Mouse (Mus musculus) forebrain, embryonic 14.5 days (tissue): ENCODE results near the gene Sult2a3. TPM values are rescaled to one million over a fixed set of nuclear protein-coding genes. Genes with fewer than 3 reads are reported as not detected.
"Not testable (repeated sequence)": the region's sequence is repeated elsewhere in the genome, so short reads cannot be mapped to it uniquely, and the experiment has no call there.

ENCODE experiments used
- ATAC-seq: fragments of 200-750 bp; cut with Nextera tagmentation; 2 replicates; pipeline ENCODE4 v1.8.0; 2017; ENCODE audit warnings: mild to moderate bottlenecking, moderate library complexity
- DNase-seq: peaks from one replicate; pipeline ENCODE4 v3.0.0-alpha.2; 2015; ENCODE audit warnings: low spot score
- H3K27ac ChIP-seq: fragments of 300-500 bp; sonication (generic); 2 replicates; pipeline ENCODE4 v1.5.1; 2014; ENCODE audit warnings: low read depth, mild to moderate bottlenecking, control low read depth, low read length, moderate library complexity
- H3K27me3 ChIP-seq: fragments of 300-500 bp; sonication (generic); replicated peaks from 2 replicates; pipeline ENCODE4 v1.6.1; 2014; ENCODE audit warnings: low read length, control low read depth, mixed read lengths; ENCODE audit not compliant: control insufficient read depth, insufficient read depth
- H3K36me3 ChIP-seq: fragments of 300-500 bp; sonication (generic); 2 replicates; pipeline ENCODE4 v1.6.1; 2014; ENCODE audit warnings: low read length, control low read depth; ENCODE audit not compliant: control insufficient read depth, insufficient read depth
- H3K4me1 ChIP-seq: fragments of 300-500 bp; sonication (generic); 2 replicates; pipeline ENCODE4 v1.6.1; 2014; ENCODE audit warnings: antibody characterized with exemption, low read length, control low read depth; ENCODE audit not compliant: control insufficient read depth, insufficient read depth
- H3K4me2 ChIP-seq: fragments of 300-500 bp; sonication (generic); 2 replicates; pipeline ENCODE4 v1.6.1; 2014; ENCODE audit warnings: mild to moderate bottlenecking, control low read depth, low read length
- H3K4me3 ChIP-seq: fragments of 300-500 bp; sonication (generic); 2 replicates; pipeline ENCODE4 v1.5.1; 2014; ENCODE audit warnings: low read depth, low read length, control low read depth
- H3K9ac ChIP-seq: fragments of 300-500 bp; sonication (generic); 2 replicates; pipeline ENCODE4 v1.6.1; 2014; ENCODE audit warnings: mild to moderate bottlenecking, low read length, control low read depth, moderate library complexity
- H3K9me3 ChIP-seq: fragments of 300-500 bp; sonication (generic); replicated peaks from 2 replicates; pipeline ENCODE4 v1.6.1; 2016; ENCODE audit warnings: low read length, control low read depth, mixed read lengths; ENCODE audit not compliant: control insufficient read depth
- WGBS: fragments of 180-500 bp; shearing (Covaris S2); extraction: QIAGEN DNeasy Blood & Tissue Kit; methylation state at CpG from one replicate; pipeline ENCODE4 v1.1.7; 2014; 5-methylcytosine and 5-hydroxymethylcytosine counted together
- polyA plus RNA-seq: library from polyadenylated mRNA; unstranded; fragments of >200 nt; fragmentation: Nextera tagmentation; extraction: Ambion mirVana; gene quantifications from 2 replicates; pipeline ENCODE4 v1.2.1, GENCODE M21; 2014

Sult2a3 gene
- polyA plus RNA-seq, result not detected in 2 replicates

- no peak within 1 kb of the TSS for H3K9ac ChIP-seq
- WGBS, result 93% methylated on average over 2 of the region's 2 CpGs
- no peaks in the 10 kb centered on the region for H3K27me3 ChIP-seq
- H3K27ac ChIP-seq, result no peak within 1 kb of the TSS
- H3K4me1 ChIP-seq, result no peaks in the 10 kb centered on the region
- 0 out of 2 replicates have a peak, but pooled peaks cover 3% of the 10 kb centered on the region for H3K9me3 ChIP-seq
- H3K4me3 ChIP-seq, result no peak within 1 kb of the TSS
- DNase-seq (no peak), ATAC-seq (no peak)
- H3K4me2 ChIP-seq, result no peak within 1 kb of the TSS
- no peaks in the 10 kb centered on the region for H3K36me3 ChIP-seq
Measured at GRCm38 (mm10) chr7:14122944-14123343, at the start of gene Sult2a3. Gene Sult2a3 (minus strand): TSS chr7:14123044.

GRCm38 (mm10) chr7:14120436-14120835, 2.4 kb downstream of the Sult2a3 start:
- H3K27ac ChIP-seq, result no peak overlapping the region
- 77% methylated on average over 2 of the region's 2 CpGs for WGBS
- H3K9me3 ChIP-seq, result 0 out of 2 replicates have a peak, but pooled peaks cover 3% of the 10 kb centered on the region
- no peaks in the 10 kb centered on the region for H3K36me3 ChIP-seq
- H3K4me2 ChIP-seq, result no peak overlapping the region
- DNase-seq, result no peak
- H3K4me3 ChIP-seq, result no peak overlapping the region
- ATAC-seq, result no peak
- no peaks in the 10 kb centered on the region for H3K4me1 ChIP-seq
- no peak overlapping the region for H3K9ac ChIP-seq
- no peaks in the 10 kb centered on the region for H3K27me3 ChIP-seq

GRCm38 (mm10) chr7:14119865-14120264, 3.0 kb downstream of the Sult2a3 start:
- not testable (repeated sequence) for H3K27ac ChIP-seq, DNase-seq, H3K27me3 ChIP-seq, ATAC-seq, H3K36me3 ChIP-seq, H3K4me2 ChIP-seq, H3K4me3 ChIP-seq, H3K9ac ChIP-seq, H3K4me1 ChIP-seq, H3K9me3 ChIP-seq
- 59% methylated on average over 3 of the region's 3 CpGs for WGBS

- H3K4me3 ChIP-seq, result no peak overlapping the region
- DNase-seq, result no peak
- H3K9me3 ChIP-seq, result 0 out of 2 replicates have a peak, but pooled peaks cover 3% of the 10 kb centered on the region
- 32% methylated on average over 1 of the region's 1 CpGs for WGBS
- no peaks in the 10 kb centered on the region for H3K27me3 ChIP-seq
- H3K4me1 ChIP-seq, result no peaks in the 10 kb centered on the region
- no peaks in the 10 kb centered on the region for H3K36me3 ChIP-seq
- ATAC-seq, result no peak
- no peak overlapping the region for H3K9ac ChIP-seq
- H3K27ac ChIP-seq, result no peak overlapping the region
- H3K4me2 ChIP-seq, result no peak overlapping the region
Measured at GRCm38 (mm10) chr7:14116761-14117160, 6.1 kb downstream of the Sult2a3 start.

- ATAC-seq, H3K9me3 ChIP-seq, H3K4me2 ChIP-seq, DNase-seq, H3K27me3 ChIP-seq, H3K4me1 ChIP-seq, H3K9ac ChIP-seq, H3K4me3 ChIP-seq, H3K27ac ChIP-seq, H3K36me3 ChIP-seq: not testable (repeated sequence)
- 50% methylated on average over 3 of the region's 3 CpGs for WGBS
Measured at GRCm38 (mm10) chr7:14114471-14114870, 8.4 kb downstream of the Sult2a3 start.

GRCm38 (mm10) chr7:14047821-14048220, 75.0 kb downstream of the Sult2a3 start:
- H3K4me3 ChIP-seq, result not testable (repeated sequence)

GRCm38 (mm10) chr7:14030831-14031230, 92.0 kb downstream of the Sult2a3 start:
- not testable (repeated sequence) for DNase-seq, H3K9ac ChIP-seq, H3K9me3 ChIP-seq, H3K36me3 ChIP-seq, H3K4me3 ChIP-seq, H3K27ac ChIP-seq, H3K4me2 ChIP-seq, H3K27me3 ChIP-seq, ATAC-seq, H3K4me1 ChIP-seq

More at GRCm38 (mm10) chr7:14047821-14048220, 75.0 kb downstream of the Sult2a3 start:
- ATAC-seq, H3K27ac ChIP-seq, H3K9me3 ChIP-seq, H3K27me3 ChIP-seq, H3K4me1 ChIP-seq, H3K36me3 ChIP-seq, H3K4me2 ChIP-seq, H3K9ac ChIP-seq, DNase-seq: not testable (repeated sequence)
- 54% methylated on average over 1 of the region's 1 CpGs for WGBS

Other genes starting within 250 kb of the Sult2a3 start
- gene Sult2a4, start 133.4 kb downstream of the Sult2a3 start, polyA plus RNA-seq, result not detected in 2 replicates
- gene Sult2a6, start 131.8 kb upstream of the Sult2a3 start, polyA plus RNA-seq, result not detected in 2 replicates
- gene Obox8, start 210.5 kb upstream of the Sult2a3 start, polyA plus RNA-seq, result not detected in 2 replicates